Mouse (Mus musculus) ovary, postnatal 36 days (tissue): Measurements from ENCODE around the gene Antxr2.
A peak's percentile ranks its signal among the peaks of the same experiment; 100 is the strongest.

ENCODE experiments used
- DNase-seq: peaks from one replicate; pipeline ENCODE4 v3.0.0; 2022; ENCODE audit warnings: low spot score, mixed read lengths

The Antxr2 gene

DNA sequence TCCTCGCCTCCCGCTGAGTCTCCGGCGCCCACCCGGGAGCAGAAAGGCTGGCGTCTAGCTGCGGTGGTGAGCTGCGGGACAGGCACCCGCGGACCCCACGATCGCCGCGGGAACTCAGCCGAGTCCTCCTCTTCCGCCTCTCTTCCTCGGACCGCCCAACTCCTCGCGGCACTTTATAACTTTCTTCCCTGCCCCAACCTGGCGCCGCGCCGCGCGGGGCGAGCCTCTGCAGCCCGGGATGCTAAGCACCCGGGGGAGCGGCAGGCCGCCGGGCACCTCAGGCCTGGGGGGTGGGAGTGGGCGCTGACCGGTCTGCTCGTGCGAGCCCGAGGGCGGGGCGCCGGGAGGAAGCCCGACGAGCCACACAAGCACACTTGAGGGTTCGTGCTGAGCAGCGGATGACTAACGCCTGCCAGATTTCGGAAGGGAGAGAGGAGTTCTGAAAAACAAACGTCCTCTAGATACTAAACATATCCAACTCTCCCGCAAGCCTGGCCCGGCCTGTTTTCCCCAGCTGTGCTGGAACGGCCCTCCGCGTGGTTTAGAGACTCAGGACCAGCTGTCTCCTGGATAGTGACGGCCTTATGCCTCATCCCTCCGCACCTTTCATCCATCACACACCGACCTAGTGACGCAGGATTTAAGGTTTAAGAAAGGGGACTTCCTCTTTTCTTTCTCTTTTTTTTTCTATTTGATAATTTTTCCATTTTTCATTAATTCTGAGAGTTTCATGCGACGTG lies at the start of gene Antxr2:
Antxr2 (minus strand) TSS at position 142 of the 740 bp plus-strand sequence.
- peak; percentile 77 for DNase-seq

GRCm38 (mm10) chr5:98076612-98077011 lies 45.8 kb upstream of the Antxr2 start:
- no peak for DNase-seq

DNA sequence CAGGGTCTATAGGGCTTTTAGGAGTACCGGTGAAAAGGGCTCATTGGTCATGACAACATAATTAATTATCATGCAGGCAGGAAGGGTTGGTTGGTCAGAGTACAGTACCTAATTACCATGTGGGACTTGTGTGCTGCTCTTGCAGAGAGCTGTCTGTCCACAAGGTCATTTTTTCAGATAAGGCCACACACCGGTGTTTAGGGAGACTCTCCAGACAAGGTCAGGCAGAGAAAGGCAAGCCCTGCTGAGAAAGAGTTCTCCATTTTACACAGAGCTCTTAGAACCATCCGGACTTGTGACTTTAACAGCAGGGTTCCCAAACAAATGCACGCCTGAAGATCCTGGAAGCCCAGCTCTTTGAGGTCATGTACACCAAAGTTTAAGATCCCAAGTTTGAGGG lies 38.3 kb upstream of the Antxr2 start:
- DNase-seq: no peak

DNA sequence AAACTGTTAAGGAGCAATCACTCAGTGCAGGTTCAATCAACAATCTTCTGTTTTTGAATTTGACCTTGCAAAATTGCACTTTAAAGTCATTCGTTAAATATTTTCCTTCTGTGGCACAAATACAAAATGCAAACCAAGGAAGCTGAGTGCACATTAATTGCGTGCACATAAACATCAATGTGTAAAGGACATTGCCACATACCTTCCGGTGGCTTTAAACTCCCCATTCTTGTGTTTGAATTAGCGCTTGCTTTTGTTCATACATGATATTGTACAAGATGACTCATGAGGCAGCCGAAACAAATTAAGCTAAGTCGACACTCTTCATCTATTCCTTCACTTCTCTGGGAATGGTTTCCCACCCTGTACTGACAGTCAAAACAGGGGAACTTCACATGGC lies 24.4 kb upstream of the Antxr2 start:
- no peak for DNase-seq

DNA sequence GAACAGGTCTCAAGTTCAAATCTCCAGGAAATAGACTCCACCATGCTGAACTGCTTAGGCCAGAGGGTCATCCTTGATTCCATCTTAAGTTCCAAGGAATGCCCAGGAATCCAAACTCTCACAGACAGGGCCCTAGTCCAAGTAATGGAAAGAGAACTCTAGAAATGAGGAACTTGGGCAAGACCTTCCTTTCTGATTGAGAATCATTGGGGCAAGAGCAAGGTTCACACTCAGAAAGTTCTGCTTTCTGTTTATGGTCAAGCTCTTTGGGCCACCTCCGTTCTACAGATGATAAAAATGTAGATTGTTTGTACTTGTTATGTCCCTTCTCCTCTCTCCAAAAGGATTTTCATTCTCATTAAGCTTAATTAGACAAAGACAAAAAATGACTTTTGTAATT lies 24.0 kb upstream of the Antxr2 start:
- no peak for DNase-seq

- DNase-seq: no peak
Observed at GRCm38 (mm10) chr5:98034928-98035327, 4.1 kb upstream of the Antxr2 start.

DNA sequence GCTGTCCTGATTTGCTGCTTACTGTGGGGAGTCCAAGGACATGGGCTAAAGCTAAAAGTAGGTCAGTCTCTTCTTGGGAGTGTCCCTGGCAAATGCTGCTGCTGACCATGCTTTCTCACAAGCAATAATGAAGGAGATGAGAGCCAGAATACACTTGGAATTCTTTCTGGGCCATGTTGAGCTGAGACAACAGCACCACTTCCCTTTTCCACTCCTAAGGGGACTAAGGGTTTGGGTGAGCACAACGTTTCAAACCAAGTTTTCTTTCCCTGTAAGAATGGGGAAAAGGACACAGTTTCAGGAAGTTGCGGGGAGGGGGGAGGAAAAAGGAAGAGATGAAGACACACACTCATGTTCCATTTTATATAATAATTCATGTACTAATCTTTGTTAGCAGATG lies 3.4 kb upstream of the Antxr2 start:
- no peak for DNase-seq

DNA sequence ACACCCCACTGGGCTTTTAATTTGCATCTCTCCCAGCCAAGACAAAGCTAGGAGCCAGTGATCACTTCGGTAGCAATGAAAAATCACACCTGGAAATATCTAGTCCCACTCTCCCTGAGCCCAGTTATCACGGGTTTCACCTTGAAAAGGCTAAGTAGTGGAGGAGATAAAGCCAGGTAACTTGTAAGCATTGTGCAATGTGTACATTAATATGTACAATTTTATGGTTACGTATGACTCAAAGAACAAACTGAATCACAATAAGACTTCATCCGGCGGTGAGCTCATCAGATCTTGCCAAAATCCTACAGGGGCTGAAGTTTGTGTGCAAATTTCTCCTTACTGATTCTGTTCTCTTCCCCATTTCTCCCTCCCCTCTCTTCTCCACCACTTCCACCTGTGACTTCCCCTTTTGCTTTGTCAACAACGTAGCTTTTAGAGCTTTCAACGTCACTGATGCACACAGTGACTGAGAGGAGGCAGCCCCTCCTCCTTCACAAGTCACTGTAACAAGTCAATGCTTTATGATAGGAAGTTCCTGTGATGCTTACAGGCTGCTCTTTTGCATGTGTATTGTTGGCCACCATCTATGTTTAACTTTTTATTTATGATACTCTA lies 2.1 kb upstream of the Antxr2 start:
- no peak for DNase-seq

GRCm38 (mm10) chr5:98030091-98030901 lies 547 bp downstream of the Antxr2 start:
- peak; percentile 60 for DNase-seq

DNA sequence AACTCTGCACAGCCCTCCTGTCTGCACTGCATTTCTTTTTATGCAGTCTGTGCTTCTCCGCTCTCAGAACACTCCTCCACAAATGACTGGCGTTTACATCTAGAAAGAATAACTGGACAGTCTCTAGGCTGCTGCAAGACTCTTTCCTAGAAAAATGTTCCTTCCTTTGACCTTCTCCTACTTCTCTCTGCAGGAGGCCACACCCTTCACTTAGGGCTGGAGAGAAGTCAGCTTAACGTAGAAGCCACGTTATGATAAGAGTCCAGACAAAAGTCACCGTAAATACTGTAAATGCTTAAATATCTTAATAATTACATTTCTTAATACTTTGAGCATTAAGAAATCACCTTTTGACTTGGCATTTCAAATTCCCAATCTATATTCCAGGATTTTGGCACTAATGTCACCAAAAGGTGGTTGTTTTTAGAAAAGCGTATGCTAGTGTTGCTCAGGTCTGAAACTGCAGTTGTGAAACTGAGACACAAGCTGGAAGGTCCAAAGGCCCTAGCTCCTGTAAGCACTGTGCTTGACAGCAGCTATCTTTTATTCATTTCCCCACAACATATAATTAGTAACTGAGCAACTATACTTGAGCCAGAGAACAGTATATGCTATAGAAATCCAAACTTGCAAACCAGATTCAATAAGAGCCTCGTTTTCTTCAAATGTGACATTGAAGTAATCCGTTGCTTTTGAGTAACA lies 3.0 kb downstream of the Antxr2 start:
- no peak for DNase-seq

DNA sequence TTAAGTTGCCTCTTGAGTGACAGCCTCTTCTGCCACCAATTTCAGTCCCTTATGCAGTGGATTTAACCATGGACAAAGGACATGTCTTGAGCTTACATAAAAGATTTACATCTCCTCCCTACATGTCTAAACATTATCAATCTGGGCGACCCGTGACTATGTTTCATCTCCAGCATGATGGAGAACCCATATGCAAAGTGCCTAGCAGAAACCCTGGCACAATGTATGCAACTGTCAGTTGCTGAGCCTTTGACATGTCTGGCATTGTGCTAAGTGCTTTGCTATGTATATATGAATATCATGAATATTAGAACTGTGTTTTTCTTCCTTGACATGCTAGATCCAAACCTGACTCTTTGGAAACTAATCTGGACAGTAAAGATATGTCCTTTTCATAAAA lies 4.9 kb downstream of the Antxr2 start:
- no peak for DNase-seq

DNA sequence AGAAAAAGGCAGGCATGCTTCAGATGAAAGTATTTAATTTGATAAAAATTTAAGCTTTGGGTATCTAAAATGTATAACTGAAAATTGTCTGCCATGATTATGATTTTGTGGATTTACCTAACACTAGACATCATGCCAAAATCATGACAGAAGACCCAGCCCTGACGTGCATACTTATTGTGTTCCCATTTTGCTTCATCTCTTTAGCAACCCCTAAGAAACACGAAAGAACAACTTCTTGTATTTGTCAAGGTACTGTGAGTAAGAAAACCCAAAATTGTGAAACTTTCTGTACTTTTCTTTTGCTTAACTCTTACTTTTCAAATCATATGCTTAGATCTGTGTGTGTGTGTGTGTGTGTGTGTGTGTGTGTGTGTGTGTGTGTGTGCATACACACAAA lies 6.3 kb downstream of the Antxr2 start:
- DNase-seq: no peak

- DNase-seq: no peak
Observed at GRCm38 (mm10) chr5:98021518-98021917, 9.3 kb downstream of the Antxr2 start.

DNA sequence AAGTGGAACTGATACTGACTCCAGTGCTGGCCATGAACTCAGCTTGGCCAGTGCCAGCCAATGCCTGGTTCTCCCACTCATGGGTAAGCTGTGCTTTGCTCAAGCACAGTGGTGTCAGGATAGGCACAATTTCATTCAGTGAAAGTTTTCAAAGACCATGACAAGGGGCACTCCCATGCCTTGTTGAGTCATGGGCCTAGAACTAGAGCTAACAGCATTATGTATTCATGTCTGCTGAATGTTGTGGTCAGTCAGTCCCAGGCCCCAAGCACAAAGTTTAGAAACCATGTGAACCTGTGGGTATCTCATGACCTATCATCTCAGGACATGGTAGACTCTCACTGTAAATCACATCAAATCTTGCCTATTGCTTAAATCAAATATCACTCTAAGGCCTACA lies 10.2 kb downstream of the Antxr2 start:
- DNase-seq: no peak

GRCm38 (mm10) chr5:98019396-98019795 lies 11.4 kb downstream of the Antxr2 start:
- no peak for DNase-seq

GRCm38 (mm10) chr5:98018162-98018561 lies 12.7 kb downstream of the Antxr2 start:
- DNase-seq: no peak

DNA sequence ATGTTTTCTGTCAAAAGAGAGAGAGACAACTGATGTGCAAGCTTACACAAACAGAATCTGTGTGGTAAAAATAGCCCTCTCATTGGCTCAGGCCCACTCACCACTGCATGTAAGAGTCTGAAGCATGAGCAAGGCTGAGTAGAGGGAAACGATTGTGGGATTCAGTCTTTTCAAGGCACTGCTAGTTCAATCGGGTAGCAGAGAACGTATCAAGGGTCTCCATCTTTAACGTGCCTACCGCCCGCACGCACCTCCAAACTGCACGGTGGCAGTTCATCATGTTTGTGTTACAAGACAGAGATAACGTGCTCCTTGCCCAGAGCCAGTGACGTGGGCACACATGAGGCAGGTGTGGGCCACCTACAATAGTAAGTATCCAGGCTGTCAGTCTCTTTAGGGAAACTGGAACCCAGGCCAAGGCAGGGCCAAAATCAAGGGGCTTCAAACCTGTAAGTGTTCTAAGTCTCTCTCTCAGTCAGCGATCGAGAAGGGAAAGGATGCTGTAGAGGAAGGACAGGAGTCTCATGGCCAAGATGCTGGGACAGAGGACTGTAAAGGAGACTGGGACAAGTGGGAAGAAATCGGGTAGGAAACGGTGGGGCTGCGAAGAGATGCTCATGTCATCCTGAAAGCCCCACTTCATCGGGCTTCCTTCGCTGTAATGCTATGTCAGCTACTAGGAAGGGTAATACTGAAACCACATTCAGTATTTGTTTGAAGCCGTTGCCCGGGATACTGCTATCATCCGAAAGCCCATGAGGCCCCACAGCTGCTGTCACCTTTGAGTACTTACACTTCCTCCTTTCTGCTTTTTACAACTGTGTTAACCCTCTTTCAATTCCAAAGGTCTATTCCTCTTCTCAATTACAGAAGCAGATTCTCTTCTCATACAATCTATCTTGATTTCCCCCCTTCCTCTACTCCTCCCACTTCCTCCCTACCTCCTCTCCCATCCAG lies 14.3 kb downstream of the Antxr2 start:
- no peak for DNase-seq

GRCm38 (mm10) chr5:98005751-98006150 lies 25.1 kb downstream of the Antxr2 start:
- DNase-seq: no peak

- DNase-seq: no peak
Observed at GRCm38 (mm10) chr5:97999261-97999824, 31.5 kb downstream of the Antxr2 start.

GRCm38 (mm10) chr5:97996500-97997176 lies 34.2 kb downstream of the Antxr2 start:
- DNase-seq: no peak
